Mouse (Mus musculus) bone marrow, adult 2 months (tissue): ENCODE results near the gene Myl3.

Experiments used
- CTCF ChIP-seq: fragments of 200-500 bp; IDR thresholded peaks from 2 replicates; pipeline ENCODE4 v1.5.1; 2011; ENCODE audit warnings: low read length, control low read depth; ENCODE audit not compliant: control insufficient read depth, insufficient read depth
- POLR2A ChIP-seq: fragments of 200-500 bp; IDR thresholded peaks from 2 replicates; pipeline ENCODE4 v1.6.1; 2011; ENCODE audit warnings: low read depth, mild to moderate bottlenecking, control low read depth, low read length, borderline replicate concordance; ENCODE audit not compliant: control insufficient read depth

DNA sequence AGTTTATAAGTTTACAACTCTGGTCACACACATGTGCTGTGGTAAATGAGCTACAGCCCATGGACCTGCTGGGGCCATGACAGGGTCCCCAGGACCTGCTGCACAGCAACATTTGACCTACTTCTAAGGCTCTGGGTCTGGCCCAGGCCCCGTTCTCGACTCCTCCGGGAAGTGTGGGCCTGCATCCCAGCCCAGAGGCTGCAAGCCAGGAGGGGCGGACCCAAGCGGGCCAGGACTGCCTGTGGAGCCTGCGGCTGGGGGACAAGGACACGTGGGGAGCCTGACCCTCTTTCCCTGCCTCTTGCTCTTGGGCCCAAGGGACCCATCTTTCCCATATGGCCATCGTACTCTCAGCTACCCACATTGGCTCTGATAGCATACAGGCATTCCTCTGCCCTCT lies 16.9 kb downstream of the Myl3 start:
- TF ChIP-seq CTCF (no peak), POLR2A (no peak)
